Mouse (Mus musculus) gastrocnemius, adult 18-20 months (tissue): ENCODE results near the gene Vmn1r58. TPM values are rescaled to one million over a fixed set of nuclear protein-coding genes. Genes with fewer than 3 reads are reported as not detected.
"Not testable (repeated sequence)": the region's sequence is repeated elsewhere in the genome, so short reads cannot be mapped to it uniquely, and the experiment has no call there.

Experiments
- DNase-seq: peaks from one replicate; pipeline ENCODE4 v3.0.0; 2021; ENCODE audit warnings: low spot score
- long read RNA-seq, 2 experiments: library from polyadenylated mRNA; stranded (forward); transcript quantifications; one replicate each; pipeline ENCODE4 v2.0.0; 2021
- total RNA-seq, 2 experiments: library from RNA; stranded (reverse); gene quantifications; 2 replicates each; pipeline ENCODE4 v1.2.3; 2021

Gene Vmn1r58
- total RNA-seq, result not detected
- long read RNA-seq, experiment 1, result 0 reads
- long read RNA-seq, experiment 2, result 0 reads

DNA sequence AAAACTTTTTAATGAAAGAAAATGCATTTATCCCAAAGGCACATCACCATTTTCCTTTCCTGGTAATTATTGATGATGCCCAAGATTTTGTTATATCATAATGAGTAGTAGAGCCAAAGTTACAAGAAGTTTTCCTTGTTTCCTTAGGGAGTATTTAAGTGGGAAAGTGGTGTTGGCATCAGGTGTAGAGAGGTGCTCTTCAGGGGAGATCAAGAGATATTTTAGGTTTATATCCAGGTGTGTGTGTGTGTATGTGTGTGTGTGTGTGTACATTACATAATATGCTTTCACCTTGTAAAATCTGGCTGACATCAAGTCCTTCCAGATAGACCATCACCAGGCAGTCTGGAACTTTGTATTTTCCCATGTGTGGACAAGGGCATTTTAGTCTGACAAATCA lies at the start of gene Vmn1r58:
Gene Vmn1r58 (minus strand): TSS at position 101 of the 400 bp plus-strand sequence.
- not testable (repeated sequence) for DNase-seq

GRCm38 (mm10) chr7:5456674-5457073 lies 43.5 kb upstream of the Vmn1r58 start, which contains the start of gene Vmn1r59:
Gene Vmn1r59, minus strand, starts transcription at chr7:5456774.
- no peak for DNase-seq

- DNase-seq, result not testable (repeated sequence)
These were observed 40.8 kb upstream of the Vmn1r58 start for GRCm38 (mm10) chr7:5454011-5454410.

GRCm38 (mm10) chr7:5448627-5449026 lies 35.4 kb upstream of the Vmn1r58 start:
- no peak for DNase-seq

GRCm38 (mm10) chr7:5406201-5406600 lies 7.0 kb downstream of the Vmn1r58 start:
- DNase-seq, result no peak

GRCm38 (mm10) chr7:5366724-5367123 lies 46.5 kb downstream of the Vmn1r58 start:
- DNase-seq, result no peak

DNA sequence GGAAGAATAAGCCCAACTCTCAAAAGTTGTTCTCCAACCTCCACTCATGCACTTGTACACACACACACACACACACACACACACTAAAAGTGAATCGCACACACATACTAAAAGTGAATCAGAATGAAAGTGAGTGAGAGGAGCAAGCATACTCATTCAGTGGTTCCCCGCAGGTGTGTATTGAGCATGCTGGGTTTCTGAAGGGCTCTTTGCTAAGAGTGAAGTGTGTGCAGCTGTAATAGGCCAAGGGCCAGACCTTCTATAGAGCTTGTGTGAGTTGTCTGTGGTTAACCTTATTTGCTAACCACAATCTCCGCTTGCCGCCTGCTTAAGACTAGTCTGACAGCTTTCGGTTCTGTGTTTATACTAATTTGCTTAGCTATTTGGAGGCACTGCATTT lies 49.6 kb downstream of the Vmn1r58 start:
- no peak for DNase-seq

Other genes starting within 250 kb of the Vmn1r58 start
- gene Vmn1r56, start 216.6 kb downstream of the Vmn1r58 start, total RNA-seq, result not detected
- gene Vmn1r57, start 194.9 kb downstream of the Vmn1r58 start, total RNA-seq, result not detected
- gene Gm5065, start 62.9 kb downstream of the Vmn1r58 start, total RNA-seq, result not detected
- gene Nlrp2, start 62.4 kb downstream of the Vmn1r58 start, total RNA-seq, result not detected
- gene Vmn1r59, start 43.4 kb upstream of the Vmn1r58 start, total RNA-seq, result not detected
- not detected for gene Vmn2r28, start 80.6 kb upstream of the Vmn1r58 start, total RNA-seq
- not detected for gene Vmn1r60, start 133.9 kb upstream of the Vmn1r58 start, total RNA-seq
- not detected for gene Vmn1r61, start 199.9 kb upstream of the Vmn1r58 start, total RNA-seq